Mouse (Mus musculus): ENCODE results near the gene Ctbp2.
"Not testable (repeated sequence)": the region's sequence is repeated elsewhere in the genome, so short reads cannot be mapped to it uniquely, and the experiment has no call there.

Ctbp2 gene

DNA sequence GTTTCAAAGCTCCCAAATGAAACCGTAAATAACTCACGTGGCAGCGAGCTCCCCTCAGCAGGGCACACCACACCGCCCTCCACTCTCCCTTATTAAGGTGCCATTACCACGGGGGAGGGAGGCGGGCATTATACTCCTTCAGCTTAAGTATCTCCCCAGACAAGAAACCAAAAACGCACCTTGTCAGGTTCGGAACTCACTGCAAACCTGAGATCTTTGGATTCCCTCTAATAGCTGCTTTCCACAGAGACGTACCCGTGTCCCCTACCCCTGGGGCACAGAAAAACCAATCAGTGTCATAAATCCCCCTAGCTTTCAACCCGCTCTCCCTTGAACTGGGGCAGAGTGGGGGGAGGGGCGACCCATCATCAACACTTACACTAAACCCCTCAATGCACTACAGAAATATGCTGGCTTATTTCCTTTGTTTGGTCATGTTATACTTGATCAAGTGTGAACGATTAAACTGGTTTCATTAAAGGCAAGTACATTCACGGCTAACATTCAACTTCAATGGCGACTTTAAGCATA is 3.9 kb downstream of the Ctbp2 start:
- no peak for DNase-seq (ENCODE audit: low spot score)

DNA sequence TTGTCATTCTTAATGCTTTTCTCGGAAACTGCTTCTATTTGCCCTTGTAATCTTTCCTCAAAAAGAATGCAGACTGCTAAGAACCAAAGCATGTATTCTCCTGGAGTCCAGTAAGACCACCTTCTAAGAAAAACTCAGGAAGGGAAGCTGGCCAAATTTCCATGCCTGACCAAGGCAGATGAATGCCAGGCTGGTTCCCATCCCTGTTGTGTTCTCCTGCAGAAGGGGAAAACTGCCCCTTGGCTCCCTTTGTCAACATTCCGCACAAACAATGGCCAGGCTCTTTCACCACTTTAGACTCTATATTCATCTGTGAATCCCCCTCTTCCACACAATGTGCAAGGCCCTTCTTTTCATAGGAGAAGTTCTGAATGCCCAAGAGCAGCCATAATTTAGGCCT is 6.3 kb downstream of the Ctbp2 start:
- DNase-seq (ENCODE audit: low spot score), result no peak

GRCm38 (mm10) chr7:133116542-133116941 is 7.6 kb downstream of the Ctbp2 start:
- DNase-seq (ENCODE audit: low spot score), result no peak

DNA sequence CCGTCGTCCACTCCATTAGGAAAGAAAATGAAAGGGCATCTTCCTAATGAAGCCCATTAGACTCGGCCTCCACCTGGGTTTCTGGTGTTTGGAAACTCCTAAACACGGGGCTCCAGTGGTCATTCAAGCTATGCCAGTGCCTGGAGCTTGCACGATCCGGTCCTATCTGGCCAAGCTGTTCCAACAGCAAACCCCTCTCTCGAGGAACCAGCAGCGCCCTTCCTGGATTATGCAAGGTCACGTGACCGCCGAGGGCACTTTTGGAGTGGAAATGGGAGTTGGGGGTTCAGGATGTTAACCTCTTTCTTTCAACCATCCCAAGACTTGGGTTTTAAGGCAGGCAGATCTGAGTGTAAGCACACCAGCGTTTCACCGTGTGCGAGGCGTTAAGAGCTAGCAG is 8.3 kb downstream of the Ctbp2 start:
- DNase-seq (ENCODE audit: low spot score), result no peak

GRCm38 (mm10) chr7:133114847-133115470 is 9.2 kb downstream of the Ctbp2 start:
- no peak for DNase-seq (ENCODE audit: low spot score)

GRCm38 (mm10) chr7:133113185-133113895 is 10.8 kb downstream of the Ctbp2 start:
- no peak for DNase-seq (ENCODE audit: low spot score)

GRCm38 (mm10) chr7:133112351-133112831 is 11.8 kb downstream of the Ctbp2 start:
- no peak for DNase-seq (ENCODE audit: low spot score)

DNA sequence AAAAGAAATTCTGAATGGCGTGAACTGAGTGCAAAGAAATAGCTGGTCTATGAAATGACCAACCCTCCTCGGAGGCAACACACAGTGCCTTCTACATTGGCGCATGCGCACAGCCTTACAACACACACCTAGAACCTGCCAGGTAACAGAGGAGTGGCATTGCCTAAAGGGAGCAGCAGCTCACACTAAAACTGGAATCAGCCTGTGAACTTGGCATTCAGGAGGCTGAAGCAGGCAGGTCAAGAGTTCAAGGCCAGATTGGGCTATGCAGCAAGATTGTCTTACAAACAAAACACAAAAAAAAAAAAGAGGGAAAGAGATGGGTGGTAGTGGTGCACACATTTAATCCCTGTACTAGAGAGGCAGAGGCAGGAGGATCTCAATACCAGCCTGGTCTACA is 14.7 kb downstream of the Ctbp2 start:
- DNase-seq (ENCODE audit: low spot score), result no peak

- DNase-seq (ENCODE audit: low spot score), result no peak
These were observed 15.5 kb downstream of the Ctbp2 start for GRCm38 (mm10) chr7:133108695-133109094.

DNA sequence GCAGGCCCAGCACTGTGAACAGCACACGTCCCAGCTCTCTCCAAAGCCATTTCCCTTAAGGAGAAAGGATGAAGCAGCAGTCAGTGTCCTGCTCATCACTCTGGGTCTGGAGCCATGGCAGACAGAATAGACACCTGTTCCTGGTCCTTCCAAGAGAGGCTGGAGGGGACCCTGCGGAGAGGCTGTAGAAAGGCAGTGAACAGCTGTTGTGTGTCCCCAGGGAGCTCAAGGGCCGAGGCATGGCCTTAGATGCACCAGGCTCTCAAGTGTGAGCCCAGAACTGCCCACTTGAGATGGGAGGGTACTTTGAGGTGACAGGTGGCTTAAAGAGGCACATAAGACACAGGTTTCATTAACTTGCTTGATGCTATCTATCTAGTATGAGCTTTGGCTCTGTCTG is 21.6 kb downstream of the Ctbp2 start:
- DNase-seq (ENCODE audit: low spot score), result no peak

GRCm38 (mm10) chr7:133101070-133101469 is 23.1 kb downstream of the Ctbp2 start:
- no peak for DNase-seq (ENCODE audit: low spot score)

DNA sequence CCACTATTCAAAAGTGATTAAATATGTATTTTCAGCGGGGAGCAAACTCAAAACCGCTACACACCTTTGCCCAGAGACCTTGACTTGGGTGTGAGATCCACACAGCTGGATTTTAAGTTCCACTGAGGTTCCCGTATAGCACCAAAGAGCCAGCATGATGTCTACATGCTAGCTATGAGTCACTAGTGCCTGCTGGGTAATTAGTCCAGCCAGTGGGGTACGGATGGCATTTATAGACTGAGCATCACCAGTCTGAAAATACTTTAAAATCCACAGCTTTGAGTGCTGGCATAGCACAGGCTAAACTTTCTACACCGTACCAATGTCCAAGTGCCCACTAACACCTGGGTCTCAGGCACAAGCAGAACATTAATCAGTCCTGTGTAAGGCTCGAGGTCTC is 24.0 kb downstream of the Ctbp2 start:
- DNase-seq (ENCODE audit: low spot score), result no peak

DNA sequence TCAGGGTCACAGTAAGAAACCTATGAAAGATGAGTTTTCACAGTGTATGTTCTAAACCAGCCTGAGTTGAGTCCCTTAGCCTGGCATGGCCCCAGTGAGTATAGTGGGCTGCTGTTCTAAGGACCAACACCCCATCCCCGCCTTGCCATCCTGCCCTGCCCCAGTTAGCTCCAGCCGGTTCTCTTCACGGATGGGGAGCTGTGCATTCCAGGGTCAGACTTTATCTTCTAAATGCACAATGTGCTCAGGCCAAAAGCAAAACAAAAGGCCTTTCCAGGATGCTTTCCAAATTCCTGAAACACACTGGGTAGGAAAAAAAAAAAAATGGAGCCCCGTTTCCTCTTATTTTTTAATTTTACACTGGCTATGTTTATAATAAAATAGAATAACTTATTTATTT is 24.9 kb downstream of the Ctbp2 start:
- DNase-seq (ENCODE audit: low spot score), result no peak

DNA sequence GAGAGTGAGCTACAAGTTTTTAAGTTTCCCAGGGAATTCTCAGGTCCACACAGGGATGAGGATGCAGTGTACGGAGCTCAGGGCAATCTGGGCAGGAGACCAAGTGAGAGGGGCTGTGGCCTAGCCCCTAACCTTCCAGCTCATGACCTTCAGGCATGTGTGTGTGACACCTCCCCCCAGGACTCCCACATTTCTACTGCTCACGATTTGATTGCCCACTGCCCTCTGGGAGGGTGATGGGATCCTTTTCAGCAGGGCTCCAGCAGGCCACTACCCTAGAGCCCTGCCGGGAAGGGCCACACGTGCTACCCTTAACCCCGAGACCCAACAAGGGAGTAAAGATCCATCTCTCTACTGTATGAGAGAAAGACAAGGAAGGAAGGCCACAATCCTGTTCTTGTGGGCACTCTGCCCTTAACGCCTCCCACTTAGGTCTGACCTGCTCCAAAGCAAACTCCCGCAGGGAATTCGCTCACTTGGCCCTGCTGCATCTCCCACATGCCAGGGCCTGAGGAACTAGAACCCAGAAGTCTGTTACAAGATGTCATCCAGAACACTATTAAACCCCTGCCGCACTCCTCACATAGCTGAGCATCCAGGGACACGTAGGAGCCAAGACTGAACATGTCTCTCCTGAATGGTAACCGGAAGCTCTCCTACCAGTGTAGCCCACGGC is 25.9 kb downstream of the Ctbp2 start:
- no peak for DNase-seq (ENCODE audit: low spot score)

DNA sequence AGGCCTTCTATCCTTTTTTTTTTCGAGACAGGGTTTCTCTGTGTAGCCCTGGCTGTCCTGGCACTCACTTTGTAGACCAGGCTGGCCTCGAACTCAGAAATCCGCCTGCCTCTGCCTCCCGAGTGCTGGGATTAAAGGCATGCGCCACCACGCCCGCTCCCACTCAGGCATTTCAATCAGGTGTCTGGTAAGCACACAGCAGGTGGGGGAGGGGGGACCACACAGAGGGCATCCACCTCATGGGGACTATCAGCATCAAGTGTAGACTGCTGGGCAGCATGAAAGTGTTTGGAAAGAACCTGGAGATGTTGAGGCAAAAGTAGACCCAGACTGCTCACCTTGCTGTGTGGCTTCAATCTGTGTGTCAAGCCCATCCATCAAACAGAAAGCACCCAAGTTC is 28.5 kb downstream of the Ctbp2 start:
- DNase-seq (ENCODE audit: low spot score), result not testable (repeated sequence)

DNA sequence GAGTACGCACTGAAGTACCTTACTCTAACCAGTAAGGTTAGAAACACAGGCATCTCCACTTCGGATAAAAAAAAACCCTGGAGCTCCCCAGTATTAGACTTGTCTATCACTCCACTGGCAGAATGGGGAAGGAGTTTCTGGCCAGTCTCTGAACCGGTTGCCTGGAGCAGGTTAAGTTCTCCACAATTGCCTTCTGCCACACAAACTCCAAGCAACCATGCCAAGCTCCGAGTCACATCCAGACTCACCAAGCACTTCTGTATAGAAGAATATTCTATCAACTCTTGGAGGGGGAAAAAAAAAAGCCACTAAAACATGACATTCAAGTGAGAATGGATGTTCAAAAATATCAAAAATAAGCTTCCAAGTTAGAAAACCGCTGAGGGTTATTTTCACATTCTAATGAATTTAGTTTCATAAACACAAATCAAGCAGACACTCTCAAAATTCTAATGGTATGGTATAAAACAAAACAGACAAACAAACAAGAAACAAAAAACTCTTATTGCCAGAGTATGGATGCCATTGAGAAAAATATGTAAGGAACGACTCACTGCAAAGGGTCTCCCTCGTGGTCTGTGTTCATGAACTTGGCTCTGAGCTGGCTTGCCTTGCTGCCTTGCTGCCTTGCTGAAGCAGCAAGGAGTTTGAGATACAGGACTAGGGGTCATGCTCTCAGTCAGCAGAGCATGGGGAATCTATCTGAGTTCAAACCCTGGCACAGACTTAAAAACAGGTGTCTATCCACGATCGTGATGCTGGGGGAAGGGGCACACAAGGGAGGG is 29.3 kb downstream of the Ctbp2 start:
- DNase-seq (ENCODE audit: low spot score), result no peak

DNA sequence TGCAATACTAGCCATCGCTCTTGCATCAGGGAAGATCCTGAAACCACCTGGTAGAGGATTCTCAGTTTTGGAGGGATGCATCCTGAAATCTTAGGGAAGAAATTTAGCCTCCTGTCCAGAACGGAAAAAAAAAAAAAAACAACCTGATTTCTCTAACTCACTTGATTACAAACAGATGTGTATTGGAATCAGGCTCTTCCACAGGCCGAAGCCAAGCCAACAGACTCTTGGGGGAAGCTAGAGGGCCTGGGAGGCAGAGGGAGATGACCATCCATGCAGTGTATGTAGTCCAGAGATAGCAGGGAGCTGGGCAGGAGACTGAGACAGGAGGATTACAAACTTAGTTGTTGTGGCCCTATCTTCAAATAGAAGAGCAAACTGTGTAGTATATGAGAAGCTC is 30.0 kb downstream of the Ctbp2 start:
- no peak for DNase-seq (ENCODE audit: low spot score)

DNA sequence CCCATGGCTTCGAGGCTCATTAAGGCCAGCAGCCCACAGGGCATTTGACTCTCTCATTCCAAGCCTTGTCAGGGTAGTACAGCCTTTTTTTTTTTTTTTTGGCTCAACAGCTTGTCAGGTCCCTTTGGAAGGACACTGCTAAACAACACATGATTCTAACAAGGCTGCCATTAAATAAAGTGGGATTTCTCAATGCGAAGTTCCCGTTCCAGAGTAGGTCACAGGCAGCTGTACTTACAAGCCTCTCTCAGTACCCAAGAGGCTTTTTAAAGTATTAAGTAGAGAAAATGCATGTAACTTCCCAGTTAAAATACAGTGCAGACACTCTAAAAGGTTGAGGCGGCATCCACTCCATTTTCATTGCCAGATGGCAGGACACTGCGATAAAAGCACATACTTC is 30.4 kb downstream of the Ctbp2 start:
- DNase-seq (ENCODE audit: low spot score), result no peak

GRCm38 (mm10) chr7:133090641-133091040 is 33.5 kb downstream of the Ctbp2 start:
- DNase-seq (ENCODE audit: low spot score), result no peak

- DNase-seq (ENCODE audit: low spot score), result no peak
These were observed 34.4 kb downstream of the Ctbp2 start for GRCm38 (mm10) chr7:133089621-133090260.

GRCm38 (mm10) chr7:133088830-133089261 is 35.3 kb downstream of the Ctbp2 start:
- DNase-seq (ENCODE audit: low spot score), result no peak

DNA sequence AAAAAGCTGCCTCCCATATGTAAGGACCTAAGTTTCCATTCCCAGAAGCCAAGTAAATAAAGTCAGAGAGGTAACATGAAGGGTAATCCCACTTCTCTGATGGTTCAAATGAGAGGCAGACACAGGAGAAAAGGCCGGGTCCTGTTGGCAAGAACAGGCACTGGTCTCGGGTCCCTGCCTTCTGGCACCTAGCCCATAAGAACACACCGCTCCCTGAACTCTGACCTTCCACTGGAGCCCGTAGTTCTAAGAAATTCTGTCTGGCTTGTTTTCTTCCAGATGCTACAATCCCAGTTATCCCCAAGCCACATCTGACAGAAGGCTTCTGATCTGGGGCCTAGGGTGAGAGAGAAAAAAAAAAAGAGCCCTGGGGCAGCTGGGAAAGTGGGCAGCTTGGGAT is 35.7 kb downstream of the Ctbp2 start:
- no peak for DNase-seq (ENCODE audit: low spot score)
